Mouse (Mus musculus): Measurements from ENCODE around the gene Phc2. TPM values are rescaled to one million over a fixed set of nuclear protein-coding genes. Genes with fewer than 3 reads are reported as not detected.
"Not testable (repeated sequence)": the region's sequence is repeated elsewhere in the genome, so short reads cannot be mapped to it uniquely, and the experiment has no call there.

The Phc2 gene
- polyA plus RNA-seq, 1 experiment from 2014 or later = 56.3 TPM

DNA sequence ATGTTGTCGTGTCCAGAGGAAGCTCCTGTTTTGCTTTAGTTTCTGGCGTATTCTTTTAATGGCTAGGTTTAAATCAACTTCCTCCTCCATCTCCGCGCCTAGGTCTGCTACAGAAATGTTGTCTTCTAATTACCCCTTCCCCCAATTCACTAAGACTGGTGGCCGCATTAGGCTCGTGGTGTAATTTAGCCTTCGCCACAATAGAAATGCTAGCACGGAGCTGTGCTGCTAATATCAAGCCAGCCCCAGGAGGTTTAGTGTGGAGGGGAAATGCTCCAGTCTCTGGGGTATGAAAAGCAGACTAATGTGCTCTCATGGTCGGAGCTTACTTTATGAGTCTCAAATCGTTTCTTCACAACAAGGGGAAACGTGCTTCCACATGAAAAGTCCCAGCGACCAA lies 944 bp downstream of the Phc2 start:
- Histone ChIP-seq H3K27ac (ENCODE audit: low read length) (no peak overlapping the region), H3K4me1 (ENCODE audit: insufficient read depth, low read depth, low read length) (no peaks in the 10 kb centered on the region), H3K27me3 (replicated peaks; ENCODE audit: insufficient read depth, low read length) (no peaks in the 10 kb centered on the region), H3K4me3 (ENCODE audit: low read depth, low read length) (peak overlapping the region; percentile 69), H3K9me3 (ENCODE audit: low read length) (no peaks in the 10 kb centered on the region), H3K36me3 (ENCODE audit: insufficient read depth, low read length) (no peaks in the 10 kb centered on the region), H3K9ac (replicated peaks; ENCODE audit: low read depth) (peak overlapping the region; percentile 53), H3K4me2 (replicated peaks; ENCODE audit: low read depth, low read length) (peak overlapping the region; percentile 100)
- DNase-seq (ENCODE audit: low spot score) (no peak), ATAC-seq (no peak)
- TF ChIP-seq EP300 (IDR thresholded peaks at IDR 0.05) = no peak
- no peak for TF ChIP-seq CTCF (IDR thresholded peaks at IDR 0.05)
- 4% methylated on average over 12 of the region's 12 CpGs for WGBS

DNA sequence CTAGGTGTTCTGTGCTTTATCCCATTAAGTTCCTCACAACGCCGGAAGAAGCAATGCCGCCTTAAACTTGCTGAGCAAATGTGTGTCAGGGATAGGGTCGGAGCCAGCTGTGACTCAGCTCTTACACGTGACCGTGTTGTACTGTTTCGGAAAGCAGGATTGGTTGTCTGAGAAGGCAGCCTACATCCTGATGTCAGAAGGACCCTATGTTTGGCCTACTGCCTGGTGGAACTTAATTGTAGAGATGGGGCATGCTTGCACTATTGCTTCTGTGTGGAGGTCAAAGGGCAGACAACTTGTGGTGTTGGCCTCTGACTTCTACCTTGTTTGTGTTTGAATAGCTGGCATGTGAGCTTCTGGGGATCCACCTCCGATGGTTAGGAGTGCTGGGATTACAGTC lies 5.7 kb downstream of the Phc2 start:
- Histone ChIP-seq H3K9ac (replicated peaks; ENCODE audit: low read depth) (no peak overlapping the region), H3K4me2 (replicated peaks; ENCODE audit: low read depth, low read length) (no peak overlapping the region), H3K36me3 (ENCODE audit: insufficient read depth, low read length) (no peaks in the 10 kb centered on the region), H3K27me3 (replicated peaks; ENCODE audit: insufficient read depth, low read length) (no peaks in the 10 kb centered on the region), H3K27ac (ENCODE audit: low read length) (no peak overlapping the region), H3K4me1 (ENCODE audit: insufficient read depth, low read depth, low read length) (no peaks in the 10 kb centered on the region), H3K9me3 (ENCODE audit: low read length) (no peaks in the 10 kb centered on the region), H3K4me3 (ENCODE audit: low read depth, low read length) (no peak overlapping the region)
- no peak for TF ChIP-seq EP300 (IDR thresholded peaks at IDR 0.05)
- TF ChIP-seq CTCF (IDR thresholded peaks at IDR 0.05) = no peak
- no peak for DNase-seq (ENCODE audit: low spot score)
- no peak for ATAC-seq
- 78% methylated on average over 8 of the region's 8 CpGs for WGBS

DNA sequence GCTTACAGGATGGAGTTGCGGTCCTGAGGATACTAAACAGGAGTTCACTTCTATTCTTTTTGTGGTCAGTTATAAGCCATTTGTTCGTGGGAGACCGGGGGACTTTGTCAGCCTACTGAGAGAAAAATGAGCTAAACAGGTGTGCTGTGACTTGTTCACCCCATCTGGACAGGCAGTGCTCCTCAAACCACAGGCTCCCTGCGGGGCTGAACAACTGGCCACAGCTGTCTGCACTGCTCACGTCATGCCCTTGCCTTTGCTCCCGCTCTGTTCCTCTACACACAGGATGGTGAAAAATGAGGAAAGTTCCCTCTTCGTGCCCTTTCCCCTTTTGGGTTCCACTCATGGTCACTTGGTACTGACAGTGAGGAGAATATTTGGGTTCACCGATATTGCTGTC lies 6.6 kb downstream of the Phc2 start:
- Histone ChIP-seq H3K4me1 (ENCODE audit: insufficient read depth, low read depth, low read length) (no peaks in the 10 kb centered on the region), H3K9ac (replicated peaks; ENCODE audit: low read depth) (no peak overlapping the region), H3K27ac (ENCODE audit: low read length) (no peak overlapping the region), H3K4me2 (replicated peaks; ENCODE audit: low read depth, low read length) (no peak overlapping the region), H3K36me3 (ENCODE audit: insufficient read depth, low read length) (no peaks in the 10 kb centered on the region), H3K9me3 (ENCODE audit: low read length) (no peaks in the 10 kb centered on the region), H3K4me3 (ENCODE audit: low read depth, low read length) (no peak overlapping the region), H3K27me3 (replicated peaks; ENCODE audit: insufficient read depth, low read length) (no peaks in the 10 kb centered on the region)
- 76% methylated on average over 8 of the region's 8 CpGs for WGBS
- no peak for TF ChIP-seq EP300 (IDR thresholded peaks at IDR 0.05)
- TF ChIP-seq CTCF (IDR thresholded peaks at IDR 0.05) = no peak
- DNase-seq (ENCODE audit: low spot score) = no peak
- no peak for ATAC-seq

DNA sequence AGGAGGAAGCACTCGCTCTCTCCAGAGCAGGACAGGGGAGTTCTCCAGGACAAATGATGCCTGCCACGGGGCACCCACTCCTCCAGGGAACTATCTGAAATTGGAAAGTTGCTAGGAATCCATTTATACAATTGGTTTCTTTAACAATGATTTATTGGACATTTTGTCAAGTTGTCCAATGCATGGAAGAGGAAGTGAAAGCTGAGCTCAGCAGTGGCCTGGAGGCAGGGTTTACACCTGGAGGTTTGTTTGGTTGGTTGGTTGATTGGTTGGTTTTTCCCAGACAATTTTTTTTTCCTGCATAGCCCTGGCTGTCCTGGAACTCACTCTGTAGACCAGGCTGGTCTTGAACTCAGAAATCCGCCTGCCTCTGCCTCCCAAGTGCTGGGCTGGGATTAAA lies 9.5 kb downstream of the Phc2 start:
- 75% methylated on average over 3 of the region's 3 CpGs for WGBS
- no peak for ATAC-seq

DNA sequence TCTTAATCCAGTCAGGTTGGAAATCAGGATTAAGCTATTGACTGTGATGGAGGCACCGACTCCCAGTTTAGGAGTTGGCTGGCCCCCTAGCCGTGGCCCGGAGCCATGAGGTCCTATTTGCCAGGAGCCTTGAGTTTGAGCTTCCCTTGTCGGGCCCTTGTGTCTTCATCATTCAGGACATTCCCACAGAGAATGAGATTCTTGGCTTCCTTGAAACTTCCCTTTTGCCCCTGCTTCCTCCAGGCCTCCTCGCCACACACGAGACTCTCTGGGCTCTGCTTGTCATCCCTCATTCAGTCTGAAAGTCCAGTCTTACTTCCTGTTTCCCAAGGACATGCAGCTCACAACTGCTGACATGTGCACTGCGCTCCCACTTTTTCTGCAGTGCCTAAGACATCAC lies 11.9 kb downstream of the Phc2 start:
- not testable (repeated sequence) for H3K27me3 ChIP-seq (replicated peaks; ENCODE audit: insufficient read depth, low read length); H3K4me1 ChIP-seq (ENCODE audit: insufficient read depth, low read depth, low read length); H3K36me3 ChIP-seq (ENCODE audit: insufficient read depth, low read length); H3K9ac ChIP-seq (replicated peaks; ENCODE audit: low read depth); H3K9me3 ChIP-seq (ENCODE audit: low read length); H3K4me2 ChIP-seq (replicated peaks; ENCODE audit: low read depth, low read length); H3K4me3 ChIP-seq (ENCODE audit: low read depth, low read length); H3K27ac ChIP-seq (ENCODE audit: low read length); DNase-seq (ENCODE audit: low spot score)
- 50% methylated on average over 7 of the region's 7 CpGs for WGBS
- ATAC-seq = peak; percentile 54; the same call in 1 of the 2 replicates

More for the DNA sequence above, 9.5 kb downstream of the Phc2 start:
- Histone ChIP-seq H3K36me3 (ENCODE audit: insufficient read depth, low read length) (no peaks in the 10 kb centered on the region), H3K4me2 (replicated peaks; ENCODE audit: low read depth, low read length) (no peak overlapping the region), H3K9ac (replicated peaks; ENCODE audit: low read depth) (no peak overlapping the region), H3K4me3 (ENCODE audit: low read depth, low read length) (no peak overlapping the region), H3K27ac (ENCODE audit: low read length) (no peak overlapping the region), H3K4me1 (ENCODE audit: insufficient read depth, low read depth, low read length) (no peaks in the 10 kb centered on the region), H3K9me3 (ENCODE audit: low read length) (no peaks in the 10 kb centered on the region), H3K27me3 (replicated peaks; ENCODE audit: insufficient read depth, low read length) (no peaks in the 10 kb centered on the region)
- no peak for TF ChIP-seq EP300 (IDR thresholded peaks at IDR 0.05)
- TF ChIP-seq CTCF (IDR thresholded peaks at IDR 0.05) = no peak
- no peak for DNase-seq (ENCODE audit: low spot score)

DNA sequence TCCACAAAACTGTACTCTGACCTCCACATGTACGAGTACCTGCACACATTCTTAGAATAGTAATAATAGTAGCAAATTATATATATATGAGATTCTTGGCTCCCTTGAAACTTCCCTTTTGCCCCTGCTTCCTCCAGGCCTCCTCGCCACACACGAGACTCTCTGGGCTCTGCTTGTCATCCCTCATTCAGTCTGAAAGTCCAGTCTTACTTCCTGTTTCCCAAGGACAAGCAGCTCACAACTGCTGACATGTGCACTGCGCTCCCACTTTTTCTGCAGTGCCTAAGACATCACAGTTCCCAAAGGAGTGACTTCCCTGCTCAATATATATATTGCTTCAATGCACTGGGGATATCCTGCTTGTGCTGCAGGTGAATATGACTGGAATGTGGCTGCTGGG lies 12.7 kb downstream of the Phc2 start:
- not testable (repeated sequence) for DNase-seq (ENCODE audit: low spot score); H3K4me1 ChIP-seq (ENCODE audit: insufficient read depth, low read depth, low read length); H3K4me3 ChIP-seq (ENCODE audit: low read depth, low read length); H3K9ac ChIP-seq (replicated peaks; ENCODE audit: low read depth); H3K4me2 ChIP-seq (replicated peaks; ENCODE audit: low read depth, low read length); H3K9me3 ChIP-seq (ENCODE audit: low read length); H3K36me3 ChIP-seq (ENCODE audit: insufficient read depth, low read length); H3K27me3 ChIP-seq (replicated peaks; ENCODE audit: insufficient read depth, low read length)
- peak; percentile 56; the same call in 1 of the 2 replicates for ATAC-seq
- 0 out of 2 replicates have a peak overlapping the region, but pooled peaks have one; percentile 20 for H3K27ac ChIP-seq (ENCODE audit: low read length)
- WGBS = 48% methylated on average over 4 of the region's 4 CpGs

DNA sequence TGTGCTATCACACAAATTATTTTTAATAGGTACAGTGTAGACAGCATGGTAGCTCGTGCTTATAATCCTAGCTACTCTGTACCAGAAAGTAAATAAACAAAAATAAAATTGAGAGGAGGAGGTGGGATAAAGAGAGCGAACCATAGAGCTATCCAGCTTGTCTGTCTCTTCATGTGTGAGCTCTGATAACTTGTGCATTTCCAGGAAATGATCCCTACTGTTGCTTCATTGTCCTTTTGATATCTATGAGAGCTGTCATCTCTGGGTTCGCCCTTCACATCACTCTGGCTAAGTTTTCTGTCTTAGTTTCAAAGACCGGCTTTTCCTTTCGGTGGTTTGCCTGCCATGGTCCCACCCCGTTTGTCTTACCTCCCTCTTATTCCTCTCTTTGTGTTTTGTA lies 14.7 kb downstream of the Phc2 start:
- Histone ChIP-seq H3K36me3 (ENCODE audit: insufficient read depth, low read length) (no peaks in the 10 kb centered on the region), H3K9me3 (ENCODE audit: low read length) (no peaks in the 10 kb centered on the region), H3K27me3 (replicated peaks; ENCODE audit: insufficient read depth, low read length) (no peaks in the 10 kb centered on the region), H3K4me1 (ENCODE audit: insufficient read depth, low read depth, low read length) (no peaks in the 10 kb centered on the region), H3K27ac (ENCODE audit: low read length) (no peak overlapping the region), H3K9ac (replicated peaks; ENCODE audit: low read depth) (no peak overlapping the region), H3K4me3 (ENCODE audit: low read depth, low read length) (no peak overlapping the region), H3K4me2 (replicated peaks; ENCODE audit: low read depth, low read length) (no peak overlapping the region)
- WGBS = 78% methylated on average over 6 of the region's 6 CpGs
- no peak for TF ChIP-seq CTCF (IDR thresholded peaks at IDR 0.05)
- TF ChIP-seq EP300 (IDR thresholded peaks at IDR 0.05) = no peak
- no peak for ATAC-seq
- DNase-seq (ENCODE audit: low spot score) = no peak
